Mouse (Mus musculus) megakaryocyte, embryonic 14.5 days (primary cell): Measurements from ENCODE around the gene Zc3h15.

Experiments
- FLI1 ChIP-seq: IDR thresholded peaks from 2 replicates; pipeline ENCODE4 v1.6.1; 2012; ENCODE audit warnings: low read length, inconsistent platforms, mixed read lengths
- GATA1 ChIP-seq: IDR thresholded peaks from 3 replicates; pipeline ENCODE4 v1.6.1; 2012; ENCODE audit warnings: mixed read lengths, low read length, inconsistent platforms, borderline replicate concordance

DNA sequence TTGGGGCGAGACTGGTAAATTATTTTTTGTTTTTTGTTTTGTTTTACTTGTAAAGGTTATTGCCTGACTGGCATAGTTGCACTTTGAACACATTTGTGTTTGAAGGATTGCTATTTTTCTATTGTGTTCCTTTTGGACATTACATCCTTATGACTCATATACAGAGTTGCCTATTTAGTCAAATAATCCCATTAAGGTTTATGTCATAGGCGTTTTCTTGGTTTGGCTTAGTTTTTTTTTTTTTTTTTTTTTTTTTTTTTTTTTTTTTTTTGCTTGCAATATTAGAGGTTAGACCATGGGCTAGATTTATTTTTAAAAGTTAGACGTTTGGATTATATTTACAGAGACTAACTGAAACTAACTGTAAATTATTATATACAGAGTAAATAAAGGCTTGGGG is 15.0 kb downstream of the Zc3h15 start:
- TF ChIP-seq GATA1: no peak
- no peak for TF ChIP-seq FLI1
